Mouse (Mus musculus): Measurements from ENCODE around the gene Tekt2. TPM values are rescaled to one million over a fixed set of nuclear protein-coding genes. Genes with fewer than 3 reads are reported as not detected.

The Tekt2 gene
- not detected in 2 replicates for total RNA-seq (2017)

DNA sequence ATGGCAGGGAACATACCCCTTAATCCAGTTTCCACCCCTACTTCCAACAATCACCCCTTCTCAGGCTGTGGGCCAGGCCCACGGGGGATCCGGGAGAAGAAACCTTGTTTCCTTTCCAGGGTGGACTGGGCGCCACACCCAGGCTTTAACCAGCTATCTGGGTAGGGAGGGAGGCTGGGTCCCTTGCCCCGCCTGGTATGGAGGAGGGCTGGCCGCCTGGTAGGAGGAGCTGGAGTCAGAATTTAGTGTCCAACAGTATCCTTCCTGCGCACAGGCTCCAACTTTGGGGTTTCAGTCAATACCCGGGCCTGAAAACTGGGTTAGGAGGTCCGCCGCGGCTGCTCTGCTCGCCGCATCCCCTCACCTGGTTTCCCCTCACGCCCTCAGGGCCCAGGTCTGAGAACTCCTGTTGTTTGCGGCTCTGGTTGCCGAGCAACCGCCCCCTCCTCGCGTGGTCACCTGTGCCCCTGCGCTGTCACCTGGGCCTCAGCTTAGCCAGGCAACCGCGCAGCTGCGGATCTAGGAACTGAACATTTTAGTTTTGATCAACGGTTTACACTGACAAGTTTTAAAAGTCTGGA, at the start of gene Tekt2:
Gene Tekt2, minus strand, starts transcription at position 408 of the 581 bp plus-strand sequence.
- ATAC-seq (replicated peaks; ENCODE audit: low read depth, poor library complexity, severe bottlenecking), result no peak

DNA sequence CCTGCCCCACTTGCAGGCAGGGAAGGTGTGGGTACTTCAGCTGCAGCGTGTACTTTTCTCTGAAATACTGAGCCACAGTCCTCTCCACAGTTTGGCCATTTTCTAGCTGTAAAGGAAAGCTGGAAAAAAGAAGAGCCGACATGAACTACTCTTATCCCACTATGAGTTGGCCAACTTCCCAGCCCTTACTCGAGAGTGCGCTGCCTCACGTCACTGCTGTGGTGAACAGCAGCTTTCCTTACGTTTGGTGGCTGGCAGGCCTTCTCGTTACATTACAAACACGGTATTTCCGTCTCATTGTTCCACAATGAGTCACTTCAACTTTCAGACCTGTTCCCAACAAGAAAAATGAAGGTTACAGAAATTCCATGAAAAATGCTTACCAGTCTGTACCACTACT, 46.0 kb upstream of the Tekt2 start:
- ATAC-seq (replicated peaks; ENCODE audit: low read depth, poor library complexity, severe bottlenecking), result no peak

DNA sequence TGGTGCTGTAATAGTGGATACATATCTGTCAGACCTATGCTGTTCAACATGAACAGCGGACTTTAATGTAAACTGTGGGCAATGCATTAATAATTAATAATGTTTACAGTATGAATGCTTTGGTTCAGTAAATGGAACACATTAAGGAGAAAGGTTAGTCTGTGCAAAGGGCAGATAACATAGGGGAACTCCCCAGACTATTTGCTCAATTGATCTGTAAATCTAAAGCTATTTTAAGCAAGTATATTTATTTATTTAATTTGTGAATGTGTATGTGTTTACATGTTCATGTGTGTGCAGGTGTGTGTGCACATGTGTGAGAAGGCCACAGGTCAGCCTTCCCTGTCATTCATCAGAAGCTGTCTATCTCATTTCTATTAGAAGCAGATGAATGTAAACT, 34.6 kb upstream of the Tekt2 start:
- no peak for ATAC-seq (replicated peaks; ENCODE audit: low read depth, poor library complexity, severe bottlenecking)

DNA sequence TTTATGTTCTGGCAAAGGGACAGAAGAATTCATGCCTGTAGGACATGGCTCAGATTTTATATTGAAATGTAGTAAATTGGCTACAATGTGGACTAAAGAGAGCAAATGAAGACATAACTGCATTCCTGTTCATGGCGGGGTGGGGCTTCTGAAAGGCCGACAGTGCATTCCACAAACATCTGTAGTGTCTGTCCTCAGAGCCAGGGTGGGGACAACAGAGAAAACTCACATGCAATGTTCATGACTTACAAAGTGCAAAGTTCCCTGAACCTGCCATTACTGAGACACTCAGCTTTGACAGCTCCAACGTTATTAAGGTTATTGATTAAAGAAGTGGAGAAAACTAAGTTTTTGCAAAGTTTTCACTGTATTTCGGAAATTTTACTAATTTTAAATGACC, 18.0 kb upstream of the Tekt2 start:
- no peak for ATAC-seq (replicated peaks; ENCODE audit: low read depth, poor library complexity, severe bottlenecking)

DNA sequence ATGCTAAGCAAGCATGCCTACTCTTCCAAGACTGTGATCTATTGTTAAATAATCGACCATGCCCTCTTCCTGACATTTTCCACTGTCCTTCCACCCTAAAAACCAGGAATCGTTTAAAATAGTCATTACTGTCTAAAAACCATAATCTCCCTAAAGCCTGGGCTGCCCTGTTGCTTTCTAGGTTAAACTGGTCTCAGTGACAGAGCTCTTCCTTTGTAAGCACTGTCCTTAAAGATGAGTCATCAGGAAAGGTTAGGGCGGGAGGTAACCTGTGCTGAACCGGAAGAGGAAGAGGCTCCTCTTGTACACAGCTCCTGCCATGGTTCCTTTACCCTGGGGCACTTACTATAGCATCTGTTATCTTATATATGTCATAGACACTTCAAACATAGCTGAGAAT, 14.0 kb upstream of the Tekt2 start:
- ATAC-seq (replicated peaks; ENCODE audit: low read depth, poor library complexity, severe bottlenecking), result no peak

DNA sequence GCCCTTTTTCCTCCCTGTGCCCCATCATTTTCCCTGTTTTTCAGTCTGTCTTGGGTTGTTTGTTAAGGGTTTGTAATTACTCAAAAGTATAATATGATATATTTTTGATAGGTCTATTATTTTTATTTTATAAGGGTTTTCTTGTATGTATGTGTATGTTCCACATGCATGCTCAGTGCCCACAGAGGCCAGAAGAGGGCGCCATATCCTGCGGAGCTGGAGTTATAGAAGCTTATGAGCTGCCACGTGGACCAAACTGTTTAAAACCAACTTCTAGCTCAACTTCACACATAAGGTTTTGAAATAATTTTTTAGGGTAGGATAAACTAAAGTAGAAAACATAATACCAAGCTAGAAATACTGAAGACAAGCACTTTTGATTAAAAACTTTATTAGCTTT, 6.9 kb upstream of the Tekt2 start:
- no peak for ATAC-seq (replicated peaks; ENCODE audit: low read depth, poor library complexity, severe bottlenecking)

DNA sequence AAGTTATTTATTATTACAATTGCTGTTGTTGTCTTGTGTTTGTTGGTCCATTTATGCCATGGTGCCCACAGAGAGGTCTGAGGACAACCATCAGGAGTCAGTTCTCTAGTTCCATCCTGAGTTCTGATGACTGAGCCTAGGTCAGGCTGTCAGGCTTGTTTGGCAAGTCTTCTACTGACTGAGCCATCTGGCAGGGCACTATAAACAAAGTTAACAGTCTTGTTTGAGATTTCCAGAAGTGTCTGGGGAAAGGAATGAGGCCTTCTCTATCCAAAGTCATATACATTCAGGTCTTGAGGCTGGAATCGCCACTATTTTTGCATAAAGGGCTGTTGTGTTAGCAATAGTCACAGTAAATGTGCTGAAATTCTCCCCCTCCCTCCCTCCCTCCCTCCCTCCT, 6.3 kb upstream of the Tekt2 start:
- no peak for ATAC-seq (replicated peaks; ENCODE audit: low read depth, poor library complexity, severe bottlenecking)

DNA sequence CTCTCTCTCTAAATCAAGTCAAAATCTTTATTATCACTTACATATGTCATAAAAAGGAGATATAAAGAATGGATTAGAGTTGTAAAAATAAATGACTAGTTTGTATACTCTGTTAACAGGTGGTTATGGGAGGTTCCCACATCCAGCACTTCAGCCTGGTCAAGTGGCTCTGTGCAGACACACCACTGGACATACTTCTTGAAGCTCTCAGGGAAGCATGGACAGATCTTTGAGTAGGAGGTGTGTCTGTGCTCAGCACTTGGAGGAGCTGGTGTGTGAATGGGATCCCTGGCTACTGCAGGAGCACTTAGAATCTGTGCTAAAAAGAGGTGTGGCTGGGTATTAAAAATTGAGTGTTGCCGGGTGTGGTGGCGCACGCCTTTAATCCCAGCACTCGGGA, 4.8 kb upstream of the Tekt2 start:
- ATAC-seq (replicated peaks; ENCODE audit: low read depth, poor library complexity, severe bottlenecking), result no peak

DNA sequence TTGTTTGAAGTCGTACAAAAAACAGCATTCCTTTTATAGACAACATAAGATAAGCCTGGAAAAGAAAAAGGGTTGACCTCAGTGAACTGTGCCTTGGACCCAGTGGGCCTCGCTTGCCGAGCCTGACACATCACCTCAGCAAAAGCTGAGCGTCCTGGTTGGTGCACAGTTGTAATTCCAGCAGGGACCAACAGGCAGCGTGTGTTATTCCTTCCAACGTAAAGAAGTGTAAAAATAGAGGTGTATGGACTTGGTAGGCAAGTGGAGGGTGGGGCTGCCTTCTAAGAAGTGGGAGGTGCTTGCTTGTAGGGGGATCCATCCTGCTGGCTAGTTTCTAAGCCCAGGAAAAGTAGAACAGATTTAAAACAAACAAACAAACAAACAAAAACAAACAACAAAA, 548 bp upstream of the Tekt2 start:
- no peak for ATAC-seq (replicated peaks; ENCODE audit: low read depth, poor library complexity, severe bottlenecking)

DNA sequence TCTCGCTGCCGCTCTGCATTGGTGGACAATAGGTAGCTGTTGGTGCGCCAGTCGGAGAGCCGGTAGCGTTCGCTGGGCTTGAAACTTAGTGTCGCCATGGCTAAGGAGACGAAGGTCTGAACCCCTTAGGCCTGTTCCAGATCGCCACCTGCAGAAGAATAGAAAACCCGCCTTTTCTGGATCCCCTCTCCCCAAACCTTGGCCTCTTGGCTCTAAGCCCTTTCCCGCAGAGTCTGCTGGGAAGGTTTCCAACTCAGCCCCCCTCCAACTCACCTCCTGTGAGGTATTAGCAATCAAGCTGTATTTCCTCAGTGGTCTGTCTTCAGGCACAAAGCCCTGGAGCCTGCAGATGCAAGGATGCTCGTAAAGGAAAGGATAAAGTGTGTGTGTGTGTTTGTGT, 627 bp downstream of the Tekt2 start:
- ATAC-seq (replicated peaks; ENCODE audit: low read depth, poor library complexity, severe bottlenecking), result no peak

DNA sequence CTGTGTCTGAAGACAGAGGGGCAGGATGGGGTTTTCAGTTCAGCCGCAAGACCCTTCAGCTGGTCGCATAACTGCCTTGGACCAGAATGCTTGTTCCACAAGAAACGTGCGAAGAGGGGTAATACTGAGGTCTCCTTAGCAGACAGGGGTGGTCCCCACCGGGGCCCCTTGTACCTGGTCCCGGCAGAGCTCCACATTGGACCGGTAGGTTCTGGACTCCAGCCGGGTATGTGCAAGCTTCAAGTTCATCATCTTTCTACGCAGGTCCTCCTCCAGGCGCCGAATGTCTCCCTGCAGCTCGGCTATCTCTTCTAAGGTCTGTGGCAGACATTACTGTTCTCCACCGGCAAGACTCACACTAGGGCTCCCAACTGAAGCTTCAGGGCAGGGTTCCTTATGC, 2.8 kb downstream of the Tekt2 start:
- no peak for ATAC-seq (replicated peaks; ENCODE audit: low read depth, poor library complexity, severe bottlenecking)

DNA sequence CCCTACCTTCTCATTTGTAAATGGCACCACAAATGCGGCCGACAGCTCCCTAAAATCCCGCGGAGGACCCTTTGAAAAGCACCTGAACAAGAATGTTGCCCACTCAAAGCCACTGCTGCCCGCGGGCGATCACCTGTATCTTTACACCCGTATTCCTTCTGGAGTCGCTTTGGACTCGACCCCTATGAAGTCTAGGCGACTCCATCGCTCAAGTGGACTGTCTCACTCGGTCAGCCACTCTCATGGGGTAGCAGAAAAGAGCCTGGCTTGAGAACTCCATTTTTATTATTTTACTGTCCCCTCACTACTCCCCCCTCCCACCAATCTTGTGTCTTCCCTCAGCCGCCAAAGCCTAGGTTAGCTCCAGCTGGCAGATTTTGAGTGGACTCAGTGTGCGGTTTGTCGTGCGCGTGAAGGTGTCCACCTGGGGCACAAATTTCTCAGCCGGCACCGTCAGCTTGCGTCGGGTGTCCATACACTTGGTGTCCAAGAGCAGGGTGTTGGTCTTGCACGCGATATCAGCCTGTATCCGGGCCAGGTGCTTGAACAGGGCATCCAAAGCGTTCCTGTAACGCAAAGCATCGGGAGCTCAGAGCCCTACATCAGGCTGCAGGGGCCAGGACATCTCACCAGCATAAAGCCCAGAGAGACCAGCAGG, 3.5 kb downstream of the Tekt2 start:
- no peak for ATAC-seq (replicated peaks; ENCODE audit: low read depth, poor library complexity, severe bottlenecking)

DNA sequence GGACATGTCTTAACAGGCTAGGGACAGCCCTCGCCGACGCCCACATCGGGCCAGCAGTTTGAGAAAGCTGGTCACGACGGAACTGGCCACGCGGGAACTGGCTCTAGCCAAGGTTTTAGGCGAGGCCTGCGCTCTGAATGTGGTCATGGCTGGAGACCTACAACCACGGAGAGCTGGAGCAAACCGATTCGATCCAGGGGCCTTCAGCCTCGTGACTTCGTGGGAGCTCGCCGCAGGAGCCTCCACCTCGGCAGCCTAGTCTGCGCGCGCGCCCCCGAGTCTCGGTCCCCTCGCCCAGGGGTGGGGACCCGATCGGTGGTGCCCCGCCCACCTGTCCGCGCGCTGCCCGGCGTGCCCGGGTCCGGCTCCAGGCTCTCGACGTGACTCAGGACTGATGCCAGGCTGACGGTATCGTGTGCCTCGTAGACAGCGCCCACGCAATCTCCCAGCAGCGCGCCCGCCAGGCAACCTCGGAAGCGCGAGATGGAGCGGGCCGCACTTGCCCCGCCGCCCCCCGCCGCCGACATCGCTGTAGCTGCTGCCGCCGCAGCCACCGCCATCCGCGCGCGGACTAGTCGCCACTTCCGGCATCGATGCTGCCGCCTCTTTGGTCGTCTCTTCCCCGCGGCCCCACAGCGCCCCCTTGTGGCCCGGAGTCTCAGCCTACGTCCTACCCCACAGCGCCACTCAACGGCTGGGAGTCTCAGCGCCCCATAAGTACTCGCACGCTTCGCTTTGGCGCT, 4.2 kb downstream of the Tekt2 start, which contains the start of gene Adprhl2:
Gene Adprhl2, minus strand, starts transcription at position 593 of the 743 bp plus-strand sequence.
- ATAC-seq (replicated peaks; ENCODE audit: low read depth, poor library complexity, severe bottlenecking), result peak; percentile 94

DNA sequence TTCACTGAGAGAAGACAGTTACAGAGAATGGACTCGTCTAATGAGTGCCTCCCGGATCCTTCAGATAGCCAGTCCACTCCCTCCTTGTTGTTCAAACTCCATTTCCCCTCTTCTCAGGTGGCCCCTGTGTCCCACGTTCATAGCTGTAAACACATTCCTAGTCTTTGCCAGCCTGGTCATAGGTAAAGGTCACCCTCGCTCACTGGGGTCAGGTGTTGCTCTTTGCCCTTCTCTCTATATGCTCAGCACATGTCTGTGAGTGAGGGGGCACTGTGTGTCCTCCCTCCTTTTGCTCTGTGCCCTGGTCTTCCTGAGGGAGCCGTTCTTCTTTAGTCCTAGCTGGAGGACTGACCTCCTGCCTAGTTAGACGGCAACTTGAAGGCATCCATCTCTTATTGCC, 5.7 kb downstream of the Tekt2 start:
- ATAC-seq (replicated peaks; ENCODE audit: low read depth, poor library complexity, severe bottlenecking), result no peak

DNA sequence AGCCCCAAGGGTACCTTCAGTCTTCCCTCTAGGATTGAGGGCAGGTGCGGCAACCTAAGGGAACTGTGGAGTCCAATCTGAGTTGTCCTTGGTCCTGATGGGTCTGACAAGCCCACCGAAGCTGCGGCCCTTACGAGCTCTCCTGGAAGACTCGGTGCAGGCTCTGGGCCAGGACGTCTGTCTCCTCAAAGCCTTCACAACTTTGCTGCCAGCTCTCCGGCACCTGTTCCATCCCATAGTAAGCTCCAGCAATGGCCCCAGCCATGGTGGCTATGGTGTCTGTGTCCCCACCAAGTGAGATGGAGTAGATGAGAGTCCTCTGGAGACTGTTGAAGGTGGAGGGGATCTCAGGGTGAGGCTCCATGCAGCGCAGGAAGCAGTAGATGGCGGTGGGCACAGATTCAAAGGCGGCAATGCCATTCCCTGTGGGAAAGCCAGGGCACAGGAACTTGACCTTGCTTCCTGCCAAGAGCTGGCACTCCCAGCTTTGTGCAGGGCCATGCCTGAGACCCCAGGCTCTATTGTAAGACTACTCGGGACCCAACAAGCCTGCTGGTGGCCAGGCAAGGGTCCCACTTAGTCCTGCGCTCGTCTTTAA, 8.9 kb downstream of the Tekt2 start:
- ATAC-seq (replicated peaks; ENCODE audit: low read depth, poor library complexity, severe bottlenecking), result no peak

DNA sequence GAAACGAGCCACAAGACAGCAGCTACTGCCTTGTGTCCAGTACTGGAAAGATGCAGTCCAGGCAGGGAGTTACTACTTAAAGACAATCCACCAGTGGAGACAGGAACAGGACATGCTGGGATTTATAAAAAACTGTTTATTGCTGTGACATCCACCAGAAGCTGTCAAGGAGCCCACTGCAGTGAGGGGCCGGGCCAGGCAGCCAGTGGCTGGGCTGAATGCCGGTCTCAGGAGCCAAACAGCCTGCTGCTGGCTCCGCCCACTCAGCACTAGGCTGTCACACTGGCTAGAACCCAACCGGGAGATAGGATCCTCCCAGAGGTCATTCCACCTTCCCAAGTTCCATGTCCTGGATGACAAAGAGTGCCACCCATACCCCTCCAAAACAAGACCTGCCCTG, 9.6 kb downstream of the Tekt2 start:
- ATAC-seq (replicated peaks; ENCODE audit: low read depth, poor library complexity, severe bottlenecking), result no peak

DNA sequence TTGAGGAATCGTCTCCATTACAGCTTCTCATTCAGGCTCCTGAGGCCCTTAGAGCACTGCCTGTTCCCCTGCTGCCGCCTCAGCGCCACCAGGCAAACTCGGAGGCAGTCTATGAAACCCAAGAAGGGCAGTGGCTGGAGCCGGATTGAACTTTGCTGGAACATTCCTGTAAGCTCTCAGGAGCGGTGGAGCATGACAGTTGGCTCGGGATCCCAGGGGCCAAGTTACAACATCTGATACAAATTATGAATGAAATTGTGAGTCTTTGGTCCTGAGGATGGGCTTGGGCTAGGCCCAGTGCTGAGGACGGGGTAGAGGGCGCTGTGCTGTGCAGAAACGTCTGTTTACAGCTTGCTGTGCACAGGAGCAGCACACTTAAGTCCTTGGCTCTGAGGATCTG, 11.1 kb downstream of the Tekt2 start:
- ATAC-seq (replicated peaks; ENCODE audit: low read depth, poor library complexity, severe bottlenecking), result no peak

DNA sequence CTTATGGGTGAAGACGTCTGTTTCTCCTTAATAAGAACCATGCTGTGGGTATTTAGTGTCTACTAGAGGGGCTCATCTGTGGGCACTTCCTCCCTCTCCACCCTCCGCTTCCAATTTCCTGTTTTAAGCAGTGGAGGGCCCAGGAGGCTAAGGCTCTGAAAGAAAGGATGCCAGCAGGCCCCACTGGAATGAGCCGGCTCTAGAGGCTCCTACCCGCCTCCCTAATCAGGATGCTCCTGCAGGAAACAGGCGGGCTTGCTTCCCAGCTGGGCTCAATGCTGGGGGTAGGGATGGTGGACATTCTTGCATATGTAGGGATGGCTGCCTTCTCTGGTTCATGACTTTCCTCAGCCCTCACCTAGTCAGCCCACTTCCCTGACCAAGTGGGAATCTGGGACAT, 12.3 kb downstream of the Tekt2 start:
- ATAC-seq (replicated peaks; ENCODE audit: low read depth, poor library complexity, severe bottlenecking), result no peak

DNA sequence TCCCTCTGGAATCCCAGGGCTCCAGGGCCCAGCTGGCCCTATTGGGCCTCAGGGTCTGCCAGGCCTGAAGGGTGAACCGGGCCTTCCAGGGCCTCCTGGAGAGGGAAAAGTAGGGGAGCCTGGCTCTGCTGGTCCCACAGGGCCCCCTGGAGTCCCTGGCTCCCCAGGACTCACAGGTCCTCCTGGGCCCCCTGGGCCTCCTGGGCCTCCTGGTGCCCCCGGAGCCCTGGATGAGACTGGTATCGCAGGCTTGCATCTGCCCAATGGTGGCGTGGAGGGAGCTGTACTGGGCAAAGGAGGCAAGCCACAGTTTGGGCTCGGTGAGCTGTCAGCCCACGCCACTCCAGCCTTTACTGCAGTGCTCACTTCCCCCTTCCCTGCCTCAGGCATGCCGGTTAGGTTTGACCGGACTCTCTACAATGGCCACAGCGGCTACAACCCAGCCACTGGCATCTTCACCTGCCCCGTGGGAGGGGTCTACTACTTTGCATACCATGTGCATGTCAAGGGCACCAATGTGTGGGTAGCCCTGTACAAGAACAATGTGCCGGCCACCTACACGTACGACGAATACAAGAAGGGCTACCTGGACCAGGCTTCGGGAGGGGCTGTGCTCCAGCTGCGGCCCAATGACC, 13.8 kb downstream of the Tekt2 start:
- no peak for ATAC-seq (replicated peaks; ENCODE audit: low read depth, poor library complexity, severe bottlenecking)

DNA sequence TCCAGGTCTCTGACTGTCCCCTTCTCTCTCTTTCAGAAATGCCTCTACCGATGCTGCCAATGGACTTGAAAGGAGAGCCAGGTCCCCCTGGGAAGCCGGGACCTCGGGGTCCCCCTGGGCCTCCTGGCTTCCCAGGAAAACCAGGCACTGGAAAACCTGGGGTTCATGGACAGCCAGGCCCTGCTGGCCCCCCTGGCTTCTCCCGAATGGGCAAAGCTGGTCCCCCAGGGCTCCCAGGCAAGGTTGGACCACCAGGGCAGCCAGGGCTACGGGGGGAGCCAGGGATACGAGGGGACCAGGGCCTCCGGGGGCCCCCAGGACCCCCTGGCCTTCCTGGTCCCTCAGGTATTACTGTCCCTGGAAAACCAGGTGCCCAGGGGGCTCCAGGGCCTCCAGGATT, 15.1 kb downstream of the Tekt2 start:
- ATAC-seq (replicated peaks; ENCODE audit: low read depth, poor library complexity, severe bottlenecking), result no peak

DNA sequence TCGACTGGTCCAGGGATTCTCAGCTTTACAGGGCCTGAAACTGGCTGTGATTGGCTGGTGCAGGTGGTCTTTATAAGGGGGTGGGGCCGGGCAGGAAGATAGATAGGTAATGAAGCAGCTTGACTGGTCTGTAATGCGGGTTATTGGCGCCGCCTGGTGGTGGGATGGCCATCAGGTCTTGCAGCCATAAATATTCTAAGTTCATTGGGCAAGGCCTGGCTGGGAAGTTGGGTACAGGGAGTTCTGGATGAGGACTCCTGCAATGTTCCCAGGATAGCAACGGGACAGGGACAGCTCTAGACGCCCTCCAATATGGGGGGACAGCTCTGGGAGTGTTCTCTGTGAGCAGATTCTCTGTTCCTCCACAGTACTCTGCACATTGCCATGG, 15.6 kb downstream of the Tekt2 start:
- peak; percentile 73 for ATAC-seq (replicated peaks; ENCODE audit: low read depth, poor library complexity, severe bottlenecking)
